Mouse (Mus musculus) embryonic facial prominence, embryonic 11.5 days (tissue): ENCODE measurements around the gene Elac2. TPM values are rescaled to one million over a fixed set of nuclear protein-coding genes. Genes with fewer than 3 reads are reported as not detected.

Experiments used
- ATAC-seq: fragments of 200-750 bp; cut with Nextera tagmentation; replicated peaks from 2 replicates; pipeline ENCODE4 v1.8.0; 2017; ENCODE audit warnings: low read depth; ENCODE audit not compliant: insufficient number of reproducible peaks, low FRiP score, low TSS enrichment
- DNase-seq: peaks from one replicate; pipeline ENCODE4 v3.0.0-alpha.2; 2015; ENCODE audit warnings: low spot score
- H3K27ac ChIP-seq: fragments of 300-500 bp; sonication (generic); replicated peaks from 2 replicates; pipeline ENCODE4 v1.5.1; 2014; ENCODE audit warnings: mild to moderate bottlenecking, low read depth, low read length, control low read depth
- H3K27me3 ChIP-seq: fragments of 300-500 bp; sonication (generic); 2 replicates; pipeline ENCODE4 v1.6.1; 2014; ENCODE audit warnings: mild to moderate bottlenecking, low read length, moderate library complexity, mixed read lengths; ENCODE audit not compliant: control insufficient read depth, insufficient read depth
- H3K36me3 ChIP-seq: fragments of 300-500 bp; sonication (generic); replicated peaks from 2 replicates; pipeline ENCODE4 v1.6.1; 2014; ENCODE audit warnings: low read depth, mild to moderate bottlenecking, low read length, moderate library complexity, mixed read lengths; ENCODE audit not compliant: control insufficient read depth, insufficient read depth
- H3K4me1 ChIP-seq: fragments of 300-500 bp; sonication (generic); 2 replicates; pipeline ENCODE4 v1.6.1; 2014; ENCODE audit warnings: low read length, mixed read lengths; ENCODE audit not compliant: control insufficient read depth, insufficient read depth
- H3K4me2 ChIP-seq: fragments of 300-500 bp; sonication (generic); 2 replicates; pipeline ENCODE4 v1.6.1; 2014; ENCODE audit warnings: low read depth, mild to moderate bottlenecking, control low read depth, low read length, moderate library complexity
- H3K4me3 ChIP-seq: fragments of 300-500 bp; sonication (generic); 2 replicates; pipeline ENCODE4 v1.5.1; 2014; ENCODE audit warnings: low read depth, low read length, control low read depth
- H3K9ac ChIP-seq: fragments of 300-500 bp; sonication (generic); replicated peaks from 2 replicates; pipeline ENCODE4 v1.6.1; 2014; ENCODE audit warnings: mild to moderate bottlenecking, control low read depth, low read length
- H3K9me3 ChIP-seq: fragments of 300-500 bp; sonication (generic); replicated peaks from 2 replicates; pipeline ENCODE4 v1.6.1; 2016; ENCODE audit warnings: mild to moderate bottlenecking, low read length, inconsistent platforms, mixed read lengths; ENCODE audit not compliant: control insufficient read depth
- WGBS: fragments of 180-500 bp; shearing (Covaris S2); extraction: QIAGEN DNeasy Blood & Tissue Kit; methylation state at CpG from one replicate; pipeline ENCODE4 v1.1.7; 2014; 5-methylcytosine and 5-hydroxymethylcytosine counted together
- polyA plus RNA-seq: library from polyadenylated mRNA; unstranded; fragments of >200 nt; fragmentation: Nextera tagmentation; extraction: Ambion mirVana; gene quantifications from 2 replicates; pipeline ENCODE4 v1.2.1, GENCODE M21; 2014

Gene Elac2
- polyA plus RNA-seq, 1 experiment from 2014 or later: 33.4 TPM

DNA sequence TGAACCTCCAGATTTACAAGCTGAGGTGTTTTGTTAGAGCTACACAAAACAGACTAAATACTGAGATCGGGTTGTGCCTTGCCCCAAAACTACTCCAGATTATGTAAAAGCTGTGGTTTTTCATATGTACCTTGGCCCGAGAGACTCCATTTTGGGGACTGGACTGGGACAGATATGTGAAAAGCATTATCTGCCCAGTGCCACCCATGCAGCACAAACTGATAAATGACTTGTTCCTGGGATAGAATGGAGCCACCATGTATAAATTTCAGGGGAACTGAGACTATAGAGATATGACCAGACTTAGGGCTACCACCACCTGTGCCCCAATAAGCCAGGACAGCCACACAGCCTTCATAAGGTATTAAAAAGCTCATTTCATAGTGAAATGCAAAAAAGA, 16.2 kb upstream of the Elac2 start:
- no peak overlapping the region for H3K4me2 ChIP-seq
- DNase-seq (no peak), ATAC-seq (no peak)
- WGBS: 92% methylated on average over 2 of the region's 2 CpGs
- H3K9me3 ChIP-seq: no peaks in the 10 kb centered on the region
- no peak overlapping the region for H3K4me3 ChIP-seq
- no peak overlapping the region for H3K27ac ChIP-seq
- no peaks in the 10 kb centered on the region for H3K4me1 ChIP-seq
- H3K9ac ChIP-seq: no peak overlapping the region
- no peaks in the 10 kb centered on the region for H3K36me3 ChIP-seq
- no peaks in the 10 kb centered on the region for H3K27me3 ChIP-seq

GRCm38 (mm10) chr11:64968507-64968906, 10.3 kb upstream of the Elac2 start:
- Histone ChIP-seq H3K4me3 (no peak overlapping the region), H3K36me3 (no peaks in the 10 kb centered on the region), H3K4me2 (no peak overlapping the region), H3K27ac (no peak overlapping the region), H3K27me3 (no peaks in the 10 kb centered on the region), H3K4me1 (no peaks in the 10 kb centered on the region; the same call in 1 of the 2 replicates), H3K9me3 (no peaks in the 10 kb centered on the region), H3K9ac (no peak overlapping the region)
- DNase-seq (peak; percentile 90), ATAC-seq (peak; percentile 81)
- WGBS: 9% methylated on average over 3 of the region's 3 CpGs

DNA sequence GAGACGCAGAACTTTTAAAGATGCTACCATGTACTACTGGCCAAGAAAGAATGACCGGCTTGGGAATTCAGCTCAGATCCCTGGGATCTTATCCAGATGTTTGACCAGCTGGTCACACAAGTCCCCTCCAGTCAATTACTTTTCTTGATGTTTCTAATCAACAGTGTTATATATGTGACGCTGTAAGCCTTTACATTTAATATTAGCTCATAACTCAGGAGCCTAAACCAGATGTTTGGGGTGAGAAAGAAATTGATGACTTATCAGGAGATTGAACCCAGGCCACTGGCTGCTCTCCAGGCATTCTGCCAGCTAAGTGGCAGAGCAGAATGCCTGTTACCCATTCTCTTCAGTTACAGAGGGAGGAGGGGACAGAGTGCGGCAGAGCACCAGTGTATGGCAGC, 9.9 kb upstream of the Elac2 start:
- Histone ChIP-seq H3K36me3 (no peaks in the 10 kb centered on the region), H3K9me3 (no peaks in the 10 kb centered on the region), H3K9ac (no peak overlapping the region), H3K4me3 (no peak overlapping the region), H3K4me2 (no peak overlapping the region), H3K27ac (no peak overlapping the region), H3K4me1 (no peaks in the 10 kb centered on the region; the same call in 1 of the 2 replicates), H3K27me3 (no peaks in the 10 kb centered on the region)
- ATAC-seq: no peak
- peak; percentile 39 for DNase-seq
- 44% methylated on average over 4 of the region's 4 CpGs for WGBS

DNA sequence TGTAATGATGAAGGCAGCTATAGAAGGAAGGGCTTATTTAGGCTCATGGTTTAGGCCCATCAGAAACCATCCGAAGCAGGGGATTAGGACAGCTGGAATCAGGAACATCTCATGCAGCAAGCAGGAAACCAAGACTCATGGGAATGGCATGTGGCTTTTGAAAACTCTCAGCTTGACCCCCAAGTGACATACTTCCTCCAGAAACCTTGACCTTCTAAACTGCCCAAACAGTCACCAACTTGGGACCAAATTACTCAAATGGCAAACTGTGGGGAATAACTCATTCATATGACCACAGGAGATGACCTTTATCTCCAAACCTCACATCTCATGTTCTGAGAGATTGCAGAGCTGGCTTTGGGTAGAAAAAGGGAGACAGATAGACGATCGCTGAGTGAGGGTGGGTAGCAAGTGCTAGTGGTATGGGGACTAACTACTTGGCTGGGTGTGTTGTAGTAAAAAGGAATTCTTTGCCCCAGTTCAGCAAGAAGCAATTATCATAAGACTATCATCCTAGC, 7.3 kb upstream of the Elac2 start:
- Histone ChIP-seq H3K4me1 (no peaks in the 10 kb centered on the region; the same call in 1 of the 2 replicates), H3K27ac (no peak overlapping the region), H3K4me3 (no peak overlapping the region), H3K27me3 (no peaks in the 10 kb centered on the region), H3K9me3 (no peaks in the 10 kb centered on the region), H3K9ac (no peak overlapping the region), H3K4me2 (no peak overlapping the region), H3K36me3 (no peaks in the 10 kb centered on the region)
- DNase-seq: no peak
- 71% methylated on average over 3 of the region's 3 CpGs for WGBS
- no peak for ATAC-seq

GRCm38 (mm10) chr11:64972418-64972817, 6.4 kb upstream of the Elac2 start:
- Histone ChIP-seq H3K9me3 (no peaks in the 10 kb centered on the region), H3K4me3 (no peak overlapping the region), H3K9ac (no peak overlapping the region), H3K36me3 (no peaks in the 10 kb centered on the region), H3K4me2 (no peak overlapping the region), H3K27me3 (no peaks in the 10 kb centered on the region), H3K4me1 (no peaks in the 10 kb centered on the region; the same call in 1 of the 2 replicates), H3K27ac (no peak overlapping the region)
- WGBS: 72% methylated on average over 2 of the region's 2 CpGs
- ATAC-seq (no peak), DNase-seq (no peak)

- Histone ChIP-seq H3K27me3 (no peaks in the 10 kb centered on the region), H3K9me3 (no peaks in the 10 kb centered on the region), H3K27ac (no peak overlapping the region), H3K9ac (peak overlapping the region; percentile 75), H3K4me3 (peak overlapping the region; percentile 92), H3K4me1 (no peaks in the 10 kb centered on the region; the same call in 1 of the 2 replicates), H3K4me2 (peak overlapping the region; percentile 88), H3K36me3 (no peaks in the 10 kb centered on the region; the same call in 1 of the 2 replicates)
- 13% methylated on average over 9 of the region's 9 CpGs for WGBS
- DNase-seq (no peak), ATAC-seq (no peak)
These were observed 629 bp downstream of the Elac2 start for GRCm38 (mm10) chr11:64979489-64979845.

GRCm38 (mm10) chr11:64988556-64988955, 9.7 kb downstream of the Elac2 start:
- DNase-seq: no peak
- 79% methylated on average over 2 of the region's 2 CpGs for WGBS

GRCm38 (mm10) chr11:64998439-64998838, 19.6 kb downstream of the Elac2 start:
- Histone ChIP-seq H3K4me3 (no peak overlapping the region), H3K9me3 (no peaks in the 10 kb centered on the region), H3K4me2 (no peak overlapping the region), H3K27ac (no peak overlapping the region), H3K9ac (no peak overlapping the region), H3K36me3 (peaks cover 2% of the 10 kb centered on the region; the same call in 1 of the 2 replicates), H3K27me3 (no peaks in the 10 kb centered on the region), H3K4me1 (no peaks in the 10 kb centered on the region)
- 84% methylated on average over 3 of the region's 3 CpGs for WGBS
- no peak for DNase-seq
- ATAC-seq: no peak

More at GRCm38 (mm10) chr11:64988556-64988955, 9.7 kb downstream of the Elac2 start:
- no peak overlapping the region for H3K4me2 ChIP-seq
- H3K4me3 ChIP-seq: no peak overlapping the region
- no peaks in the 10 kb centered on the region for H3K9me3 ChIP-seq
- H3K9ac ChIP-seq: no peak overlapping the region
- no peaks in the 10 kb centered on the region for H3K4me1 ChIP-seq
- no peak overlapping the region for H3K27ac ChIP-seq
- no peaks in the 10 kb centered on the region for H3K27me3 ChIP-seq
- H3K36me3 ChIP-seq: no peaks in the 10 kb centered on the region; the same call in none of the 2 replicates
- ATAC-seq: no peak
